Mouse (Mus musculus) bone marrow macrophage, adult 2 months (primary cell): ENCODE results near the gene Uqcrc2.

Experiments
- CTCF ChIP-seq: IDR thresholded peaks from 2 replicates; pipeline ENCODE4 v1.5.1; 2012; ENCODE audit warnings: low read depth, mild to moderate bottlenecking, low read length, moderate library complexity
- POLR2A ChIP-seq: IDR thresholded peaks from 2 replicates; pipeline ENCODE4 v1.6.1; 2012; ENCODE audit warnings: mild to moderate bottlenecking, low read depth, low read length, borderline replicate concordance

DNA sequence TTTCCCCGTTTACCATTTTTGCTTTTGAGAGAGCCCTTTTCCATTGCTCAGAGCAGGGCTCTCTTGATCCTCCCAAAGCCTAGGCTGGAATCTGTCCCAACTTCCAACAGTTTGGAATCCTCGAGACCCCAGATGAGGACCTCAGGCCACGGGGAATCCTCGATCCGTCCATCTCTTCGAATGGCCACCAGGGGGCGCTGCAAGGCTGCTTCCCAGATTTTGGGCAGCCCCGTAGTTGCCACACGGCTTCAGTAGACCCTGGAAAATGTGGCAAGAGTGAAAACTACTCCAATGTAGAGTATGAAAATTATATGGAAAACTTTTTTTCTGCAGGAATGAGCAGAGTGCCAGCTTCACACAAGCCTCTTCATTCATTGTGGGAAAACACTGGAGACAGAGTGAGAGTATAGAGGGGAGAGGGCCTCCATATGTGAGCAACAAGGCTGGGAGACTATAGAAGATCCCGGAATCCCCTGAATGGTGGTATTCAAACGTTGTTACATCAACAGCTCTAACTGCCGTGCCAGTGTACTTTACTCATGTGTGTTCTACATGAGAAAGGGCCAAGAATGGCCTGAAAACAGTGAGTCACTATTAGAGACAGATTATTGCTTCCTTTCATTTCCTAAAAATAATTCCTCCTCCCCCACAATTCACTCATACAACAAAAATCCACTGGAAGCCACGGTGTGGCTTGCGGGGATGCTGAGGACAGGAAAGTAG, 35.3 kb downstream of the Uqcrc2 start, which contains the start of gene Pdzd9:
- TF ChIP-seq CTCF (peak; percentile 98), POLR2A (no peak)
